Mouse (Mus musculus) layer of hippocampus, postnatal 25 days (tissue): ENCODE results near the gene Thop1. TPM values are rescaled to one million over a fixed set of nuclear protein-coding genes. Genes with fewer than 3 reads are reported as not detected.
"Not testable (repeated sequence)": the region's sequence is repeated elsewhere in the genome, so short reads cannot be mapped to it uniquely, and the experiment has no call there.

Experiments
- DNase-seq, 2 experiments: peaks; one replicate each; pipeline ENCODE4 v3.0.0; 2022; ENCODE audit warnings: mixed read lengths in 2 of 2, low spot score in 1 of 2; ENCODE audit errors: extremely low spot score in 1 of 2
- total RNA-seq, 2 experiments: library from RNA; stranded (reverse); gene quantifications; 2 replicates each; pipeline ENCODE4 v1.2.3; 2021

The Thop1 gene
- total RNA-seq, 2 experiments from 2014 or later: 51.3 to 54.6 TPM

DNA sequence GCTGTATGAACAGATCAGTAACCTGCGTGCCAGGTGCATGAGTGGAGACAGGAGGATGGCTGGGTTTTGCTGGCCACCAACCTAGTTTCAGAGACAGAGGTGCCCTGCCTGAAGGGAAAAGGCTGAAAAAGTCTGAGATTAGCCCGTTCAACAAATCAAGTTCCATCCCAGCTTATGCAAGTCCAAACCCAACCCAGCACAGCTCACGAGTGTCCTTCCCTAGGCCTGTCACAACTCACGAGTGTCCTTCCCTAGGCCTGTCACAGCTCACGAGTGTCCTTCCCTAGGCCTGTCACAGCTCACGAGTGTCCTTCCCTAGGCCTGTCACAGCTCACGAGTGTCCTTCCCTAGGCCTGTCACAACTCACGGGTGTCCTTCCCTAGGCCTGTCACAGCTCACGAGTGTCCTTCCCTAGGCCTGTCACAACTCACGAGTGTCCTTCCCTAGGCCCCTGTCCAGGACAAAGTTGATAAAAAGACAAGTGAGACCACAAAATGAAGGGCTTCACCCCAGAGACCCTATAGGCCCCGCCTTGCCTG lies 14.0 kb upstream of the Thop1 start:
- DNase-seq: not testable (repeated sequence)

DNA sequence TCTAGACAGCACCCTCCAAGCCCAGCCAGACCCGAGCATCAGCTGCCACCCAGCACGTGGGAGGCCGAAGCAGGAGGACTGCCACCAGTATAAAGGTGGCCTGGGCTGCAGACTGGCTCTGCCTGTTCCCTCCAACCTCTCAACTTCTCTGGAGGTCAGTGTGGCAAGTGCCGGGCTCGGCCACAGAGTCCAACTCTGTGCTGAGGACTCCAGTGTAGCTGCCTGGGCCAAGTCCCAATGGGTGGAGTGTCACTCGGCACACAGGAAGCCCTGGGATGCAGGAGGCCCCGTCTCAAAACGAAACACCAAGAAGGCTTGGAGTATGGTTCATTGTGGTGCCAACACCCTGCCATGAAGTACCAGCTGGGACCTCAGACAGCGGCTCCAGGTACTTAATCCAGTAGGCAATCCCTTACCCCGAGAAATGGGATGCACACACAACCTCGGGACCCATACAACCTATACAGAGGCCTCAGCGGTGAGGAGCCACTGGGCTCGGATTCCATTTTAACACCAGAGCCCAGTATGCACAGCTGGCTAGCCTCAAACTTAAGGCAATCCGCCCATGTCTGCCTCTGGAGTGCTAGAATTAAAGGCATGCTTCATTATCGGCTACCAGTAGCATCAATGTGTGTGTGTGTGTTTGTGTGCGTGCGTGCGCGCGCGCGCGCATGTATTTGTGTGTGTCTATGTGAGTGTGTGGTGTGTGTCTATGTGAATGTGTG lies 12.3 kb upstream of the Thop1 start:
- DNase-seq: no peak

DNA sequence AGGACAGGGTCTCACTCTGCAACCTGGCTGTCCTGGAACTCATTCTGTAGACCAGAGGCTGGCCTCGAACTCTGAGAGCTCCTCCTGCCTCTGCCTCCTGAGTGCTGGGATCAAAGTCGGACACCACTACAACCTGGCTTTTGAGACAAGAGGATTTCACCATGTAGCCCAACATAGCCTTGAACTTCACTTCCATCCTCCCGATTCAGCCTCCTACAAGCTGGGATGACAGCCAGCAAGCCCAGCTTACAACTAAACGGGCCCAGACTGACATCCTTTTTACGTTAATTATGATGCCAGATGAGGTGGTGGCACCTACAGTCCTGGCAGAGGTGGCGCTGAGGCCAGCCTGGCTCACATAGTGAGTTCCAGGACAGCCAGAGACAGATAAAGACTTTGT lies 10.9 kb upstream of the Thop1 start:
- DNase-seq: no peak

DNA sequence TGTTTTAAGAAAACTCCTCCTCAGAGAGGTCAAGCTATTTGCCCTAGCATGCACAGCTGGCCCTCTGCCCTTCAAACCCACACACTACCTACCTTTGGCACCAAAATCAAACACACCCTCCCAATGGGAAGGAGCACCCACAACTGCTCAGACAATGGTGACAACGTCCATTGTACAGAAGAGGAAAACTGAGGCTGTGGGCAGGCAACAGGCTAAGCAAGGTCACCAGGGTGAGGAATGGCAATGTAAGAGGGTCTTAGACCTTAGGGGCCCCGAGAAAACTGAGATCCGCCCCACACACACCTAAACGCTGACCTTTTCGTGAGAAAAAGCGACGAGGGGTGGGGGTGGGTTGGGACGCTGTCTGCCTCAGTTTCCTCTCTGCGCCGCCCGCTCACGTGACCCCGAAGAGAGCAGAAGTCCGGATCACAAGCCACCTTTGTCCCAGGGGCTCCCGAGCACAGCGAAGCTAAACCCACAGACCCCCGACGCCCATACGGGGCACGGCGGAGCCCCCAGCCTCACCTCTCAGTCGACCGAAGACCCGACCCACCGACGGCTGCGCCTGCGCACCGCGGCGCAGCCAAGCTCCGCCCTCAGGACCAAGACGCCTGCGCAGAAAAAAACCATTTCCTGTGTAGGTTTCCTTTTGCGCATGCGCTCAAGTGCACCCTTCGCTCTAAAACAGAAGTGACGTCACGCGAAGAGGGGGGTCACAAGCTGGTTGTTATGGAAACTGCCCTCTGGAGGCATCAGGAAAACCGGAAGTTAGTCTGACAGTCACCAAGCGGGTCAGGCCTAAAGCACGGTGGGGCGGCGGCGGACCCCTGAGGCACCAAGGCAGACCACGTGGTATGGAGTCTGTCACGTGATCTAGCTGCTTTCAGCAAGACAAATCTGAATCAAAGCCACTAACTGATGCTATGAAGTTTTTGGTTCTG lies 10.0 kb upstream of the Thop1 start, which contains the start of gene Sgta:
Gene Sgta (minus strand): TSS at position 579 of the 941 bp plus-strand sequence.
- DNase-seq: peak; percentile 95

DNA sequence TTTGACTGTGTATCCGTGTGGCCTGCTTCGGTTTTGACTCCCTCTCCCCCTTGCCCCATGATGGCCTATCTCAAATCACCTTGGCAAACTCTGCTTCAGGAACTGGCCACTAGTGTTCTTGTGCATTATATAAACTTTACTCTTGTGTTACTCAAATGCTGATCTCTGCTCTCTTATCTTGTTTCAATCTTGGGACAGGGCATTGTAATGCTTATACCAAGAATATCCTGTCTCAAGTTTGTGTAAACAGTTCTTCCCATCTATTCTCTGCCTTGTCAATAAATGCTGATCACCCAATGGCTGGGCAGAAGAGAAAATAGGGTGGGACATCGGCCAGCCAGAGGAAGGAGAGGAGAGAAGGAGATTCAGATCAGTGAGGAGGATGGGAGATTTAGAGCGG lies 7.1 kb upstream of the Thop1 start:
- DNase-seq: no peak

DNA sequence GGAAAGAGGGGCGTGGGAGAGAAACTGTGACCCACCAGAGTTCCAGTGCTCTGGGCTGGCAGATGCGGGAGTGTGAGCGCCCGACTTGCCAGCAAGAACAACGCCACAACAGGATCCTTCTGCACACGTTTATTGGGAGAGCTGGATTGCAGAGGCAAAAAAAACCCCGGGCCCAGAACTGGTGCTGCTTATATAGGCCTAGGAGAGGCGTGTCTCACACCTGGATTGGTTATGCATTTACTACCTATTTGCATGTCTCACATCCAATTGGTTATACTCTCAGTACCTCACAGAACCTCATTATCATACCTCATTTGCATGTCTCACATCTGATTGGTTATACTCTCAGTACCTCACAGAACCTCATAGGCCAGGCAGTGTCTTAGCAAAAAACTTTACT lies 5.3 kb upstream of the Thop1 start:
- not testable (repeated sequence) for DNase-seq

DNA sequence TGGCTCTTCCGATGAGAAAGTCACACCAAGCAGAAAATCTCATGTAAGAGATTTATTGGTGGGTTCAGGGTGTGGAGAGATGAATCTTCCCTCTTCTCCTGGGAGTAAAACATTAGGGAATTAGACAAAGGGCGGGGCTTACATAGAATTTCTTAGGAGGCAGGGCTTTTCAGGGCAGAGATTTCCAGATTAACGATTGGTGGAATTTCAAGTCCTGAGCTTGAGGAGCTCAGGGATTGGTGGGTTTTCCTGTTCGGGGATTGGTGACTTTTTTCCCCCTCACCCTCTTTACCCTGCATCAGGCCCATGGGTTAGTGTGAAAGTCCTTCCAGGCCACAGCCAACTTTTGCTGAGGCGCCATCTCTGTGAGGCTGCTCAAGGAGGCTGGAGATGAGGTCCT lies 1.1 kb upstream of the Thop1 start:
- no peak for DNase-seq

DNA sequence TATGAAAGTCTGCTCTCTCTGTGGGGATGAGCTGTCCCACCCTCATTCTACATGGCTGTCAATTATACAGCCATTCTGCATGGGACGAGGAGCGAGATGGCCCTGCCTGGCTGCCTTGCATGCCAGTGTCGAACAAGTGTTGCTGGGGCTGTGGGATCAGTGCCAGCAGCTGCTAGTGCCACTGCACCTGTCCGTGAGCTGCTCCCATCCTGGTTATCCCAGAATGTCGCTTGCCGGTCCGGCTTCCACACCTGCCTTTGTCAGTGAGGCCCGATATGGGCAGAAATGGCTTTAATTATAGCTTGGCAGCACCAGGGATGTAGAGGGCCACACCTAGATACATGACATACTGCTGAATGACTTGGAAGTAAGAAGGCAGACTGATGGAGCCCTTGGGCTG lies 2.5 kb downstream of the Thop1 start:
- no peak for DNase-seq

DNA sequence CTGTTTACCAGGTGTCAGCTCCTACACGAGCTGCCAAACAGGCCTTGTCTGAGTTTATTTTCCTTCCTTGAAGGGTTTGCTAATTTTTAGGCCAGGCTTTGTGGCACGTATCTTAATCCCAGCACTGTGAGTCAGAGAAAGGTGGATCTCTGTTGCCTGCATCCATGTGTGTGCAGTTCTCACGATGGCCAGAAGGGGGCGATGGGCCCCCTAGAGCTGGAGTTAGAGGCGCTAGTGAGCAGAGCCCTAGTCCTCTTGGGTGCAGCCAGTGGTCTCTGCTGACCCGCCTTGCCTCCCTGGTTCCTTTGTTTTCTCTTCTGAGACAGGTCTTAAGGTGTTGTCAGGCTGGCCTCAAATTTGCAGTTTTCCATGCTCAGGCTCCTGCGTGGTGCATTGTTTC lies 3.6 kb downstream of the Thop1 start:
- no peak for DNase-seq

DNA sequence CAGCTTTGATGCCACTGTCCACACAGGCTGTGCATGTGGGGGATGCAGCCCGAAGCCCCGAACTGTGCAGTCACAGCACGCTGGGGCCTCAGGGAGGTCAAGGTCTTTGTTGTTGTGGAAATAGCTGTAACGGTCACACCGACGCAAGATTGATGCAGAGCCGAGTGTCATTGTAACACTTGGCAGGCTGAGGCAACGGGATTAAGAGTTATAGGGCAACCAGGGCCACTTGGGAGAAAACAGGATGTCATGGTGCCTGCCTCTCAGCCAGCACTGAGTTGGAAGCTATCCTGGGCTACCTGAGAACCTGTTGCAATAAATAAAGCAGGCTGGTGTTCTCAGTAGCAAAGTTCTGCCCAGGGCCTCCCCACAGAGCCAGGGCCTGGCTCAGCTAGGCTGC lies 5.9 kb downstream of the Thop1 start:
- DNase-seq: no peak

DNA sequence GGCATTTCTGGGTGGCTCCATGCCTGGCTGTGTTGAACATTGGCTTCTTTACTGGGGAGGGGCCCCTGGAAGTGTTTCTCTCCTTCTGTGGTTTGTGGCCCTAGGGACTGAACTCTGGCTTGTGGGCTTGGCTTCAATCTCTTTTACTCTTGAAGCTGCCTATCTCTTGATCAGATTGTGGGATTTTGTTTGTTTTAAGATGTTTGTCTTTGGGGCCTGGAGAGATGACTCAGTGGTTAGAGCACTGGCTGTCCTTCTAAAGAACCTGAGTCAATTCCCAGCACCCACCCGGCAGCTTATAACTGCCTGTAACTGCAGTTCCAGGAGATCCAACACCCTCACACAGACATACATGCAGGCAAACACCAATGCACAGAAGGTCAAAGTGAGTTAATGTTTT lies 6.5 kb downstream of the Thop1 start:
- no peak for DNase-seq

DNA sequence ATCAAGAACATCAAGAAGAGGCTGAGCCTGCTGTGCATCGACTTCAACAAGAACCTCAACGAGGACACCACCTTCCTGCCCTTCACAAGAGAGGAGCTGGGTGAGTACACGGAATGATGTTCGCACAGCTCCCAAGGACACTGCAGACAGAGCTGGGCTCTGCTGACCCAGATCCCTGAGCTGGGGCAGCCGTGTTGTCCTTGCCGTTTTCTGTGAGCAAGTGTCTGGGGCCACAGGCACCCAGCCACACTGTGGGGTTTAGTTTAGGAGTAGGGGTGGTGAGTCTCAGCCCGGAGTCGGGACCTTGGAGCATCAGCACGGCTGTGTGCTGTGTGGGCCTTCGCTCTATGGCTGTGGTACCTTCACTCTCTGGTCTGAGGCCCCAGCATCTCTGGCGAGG lies 8.1 kb downstream of the Thop1 start:
- DNase-seq: no peak

DNA sequence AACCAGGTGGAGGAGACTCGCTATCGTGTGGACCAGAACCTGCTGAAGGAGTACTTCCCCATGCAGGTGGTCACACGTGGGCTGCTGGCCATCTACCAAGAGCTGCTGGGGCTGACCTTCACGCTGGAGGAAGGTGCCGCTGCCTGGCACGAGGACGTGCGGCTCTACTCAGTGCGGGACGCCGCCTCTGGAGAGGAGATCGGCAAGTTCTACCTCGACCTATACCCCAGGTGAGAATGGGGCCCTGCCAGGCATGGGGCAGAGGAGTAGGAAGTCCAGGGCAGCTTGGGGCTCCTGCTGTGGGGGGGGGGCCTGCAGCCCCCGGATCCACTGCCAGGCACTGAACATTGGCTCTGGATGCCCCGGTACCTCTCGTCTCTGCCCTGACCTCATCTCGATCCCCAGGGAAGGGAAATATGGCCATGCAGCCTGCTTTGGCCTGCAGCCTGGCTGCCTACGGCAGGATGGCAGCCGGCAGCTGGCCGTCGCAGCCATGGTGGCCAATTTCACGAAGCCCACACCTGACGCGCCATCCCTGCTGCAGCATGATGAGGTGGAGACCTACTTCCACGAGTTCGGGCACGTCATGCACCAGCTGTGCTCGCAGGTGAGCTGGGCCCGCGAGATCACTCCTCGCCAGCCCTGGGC lies 10.3 kb downstream of the Thop1 start:
- no peak for DNase-seq

DNA sequence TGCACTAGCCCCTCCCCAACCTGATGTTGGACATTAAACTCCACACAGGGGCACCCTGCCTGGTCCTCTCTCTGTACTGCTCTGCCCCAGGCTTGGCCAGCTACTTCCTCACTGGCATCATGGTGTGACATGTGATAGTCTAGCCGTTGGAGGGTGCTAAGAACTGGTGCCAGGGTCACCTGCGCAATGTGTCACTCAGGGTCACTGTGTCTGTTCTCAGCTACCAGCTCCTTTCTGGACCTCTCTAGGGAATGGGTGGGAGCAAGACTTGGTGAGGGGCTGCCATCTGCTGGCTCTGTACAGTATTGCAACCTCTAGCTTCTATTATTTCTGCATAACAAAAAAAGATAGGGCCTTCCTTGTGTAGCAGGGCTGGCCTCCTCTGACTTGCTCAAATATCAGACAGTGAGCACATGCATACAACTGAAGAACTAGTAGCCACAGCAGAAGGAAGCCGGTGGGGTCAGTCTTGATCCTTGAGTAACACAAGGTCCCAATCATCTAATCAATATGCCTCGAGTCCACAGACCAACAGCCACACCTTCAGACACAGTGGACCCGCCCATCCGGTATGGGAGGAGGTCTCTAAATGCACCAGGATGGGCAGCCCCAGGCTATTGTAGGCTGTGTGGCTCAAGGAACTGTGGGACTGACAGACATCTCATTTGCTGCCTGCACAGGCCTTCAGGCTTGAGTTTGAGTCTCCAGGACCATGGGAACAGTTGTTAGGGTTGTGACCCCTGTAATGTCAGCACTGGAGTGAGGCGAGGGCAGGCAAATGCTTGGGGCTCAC lies 12.5 kb downstream of the Thop1 start:
- peak; percentile 65 to 84 for DNase-seq

DNA sequence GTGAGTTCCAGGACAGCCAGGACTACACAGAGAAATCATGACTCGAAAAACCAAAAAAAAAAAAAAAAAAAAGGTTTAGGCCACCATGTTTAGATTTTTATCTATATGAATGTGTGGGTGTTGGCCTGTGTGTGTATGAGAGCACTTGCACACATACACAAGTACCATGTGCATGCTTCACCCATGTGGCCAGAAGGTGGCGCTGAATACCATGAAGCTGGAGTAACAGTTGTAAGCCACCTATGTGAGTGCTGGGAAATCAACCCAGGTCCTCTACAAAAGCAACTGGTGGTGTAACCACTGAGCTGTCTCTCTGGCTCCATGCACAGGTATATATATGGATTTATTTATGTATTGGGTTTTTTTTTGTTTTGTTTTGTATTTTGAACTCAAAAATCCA lies 17.2 kb downstream of the Thop1 start:
- no peak for DNase-seq

DNA sequence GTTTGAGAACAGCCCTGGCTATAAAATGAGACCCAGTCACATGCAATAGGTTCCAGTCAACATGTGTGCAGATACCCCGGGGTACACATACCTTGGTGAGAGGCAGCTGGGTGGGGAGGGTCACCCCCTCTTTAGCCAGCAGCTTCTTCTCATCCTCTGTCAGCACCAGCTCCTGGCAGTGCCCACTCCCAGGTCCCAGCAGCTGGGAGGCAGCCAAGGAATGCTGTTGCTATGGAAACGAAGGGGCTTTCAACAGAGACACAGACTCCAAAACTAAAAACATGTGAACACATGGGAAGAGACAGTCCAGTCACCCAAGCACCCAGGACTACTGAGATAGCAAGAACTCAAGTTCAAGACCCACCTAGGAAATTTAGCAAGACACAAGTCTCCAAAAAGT lies 19.4 kb downstream of the Thop1 start:
- no peak for DNase-seq

DNA sequence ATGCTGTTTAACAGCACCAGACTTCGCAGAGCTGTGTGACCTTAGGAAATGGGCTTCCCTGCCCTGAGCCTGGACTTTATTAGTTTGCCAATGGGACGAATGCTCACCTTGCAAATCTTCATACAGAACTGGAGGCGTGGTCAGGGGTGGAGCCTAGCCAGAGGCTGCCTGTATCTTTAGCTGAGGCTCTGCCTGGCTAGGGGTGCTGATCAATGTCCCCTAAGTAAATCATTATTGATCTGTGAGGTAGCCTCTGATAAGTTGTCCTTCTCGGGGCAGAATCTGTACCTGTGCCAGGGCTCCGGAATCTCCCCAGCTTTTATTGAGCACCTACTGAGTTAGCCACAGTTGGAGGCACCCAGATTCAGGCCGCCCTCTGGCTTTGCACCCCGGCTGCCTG lies 20.8 kb downstream of the Thop1 start:
- no peak for DNase-seq

DNA sequence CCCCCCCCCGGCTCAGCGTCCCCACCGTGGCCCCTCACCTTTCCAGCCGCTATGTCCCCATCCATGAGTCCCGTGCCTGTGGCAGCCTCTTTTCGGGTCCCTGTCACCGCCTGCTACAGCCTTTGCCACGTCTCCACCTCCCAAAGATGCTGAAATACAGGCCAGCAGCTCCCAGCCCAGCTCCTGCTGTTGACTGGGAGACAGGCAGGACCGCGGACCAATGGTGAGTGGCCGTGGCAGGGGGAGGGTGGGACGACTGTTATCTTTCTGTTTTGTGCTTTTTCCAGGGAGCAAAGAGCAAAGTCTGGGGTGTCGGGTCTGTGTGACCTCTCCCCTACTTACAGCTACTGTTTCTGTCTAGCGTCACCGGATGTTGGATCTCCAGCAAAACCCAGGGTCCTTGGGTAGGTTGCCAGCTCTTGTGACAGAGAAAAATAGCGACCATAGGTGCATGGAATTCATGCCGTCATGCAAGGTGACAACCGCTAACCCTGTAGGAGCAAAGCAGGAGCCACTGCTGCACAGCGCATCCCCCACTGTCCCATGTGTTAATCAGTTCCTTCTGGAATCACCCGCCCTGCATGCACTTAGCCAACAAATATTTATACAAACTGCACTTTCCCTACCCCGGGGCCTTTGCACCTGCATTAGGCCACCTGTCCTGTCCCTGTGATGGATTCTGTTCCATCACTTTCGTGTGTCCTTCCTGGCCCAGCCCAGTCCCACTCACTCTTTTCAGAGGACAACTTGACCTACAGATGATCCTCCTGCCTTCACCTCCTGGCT lies 22.8 kb downstream of the Thop1 start:
- peak in 1 of 2 experiments; percentile 38 for DNase-seq

DNA sequence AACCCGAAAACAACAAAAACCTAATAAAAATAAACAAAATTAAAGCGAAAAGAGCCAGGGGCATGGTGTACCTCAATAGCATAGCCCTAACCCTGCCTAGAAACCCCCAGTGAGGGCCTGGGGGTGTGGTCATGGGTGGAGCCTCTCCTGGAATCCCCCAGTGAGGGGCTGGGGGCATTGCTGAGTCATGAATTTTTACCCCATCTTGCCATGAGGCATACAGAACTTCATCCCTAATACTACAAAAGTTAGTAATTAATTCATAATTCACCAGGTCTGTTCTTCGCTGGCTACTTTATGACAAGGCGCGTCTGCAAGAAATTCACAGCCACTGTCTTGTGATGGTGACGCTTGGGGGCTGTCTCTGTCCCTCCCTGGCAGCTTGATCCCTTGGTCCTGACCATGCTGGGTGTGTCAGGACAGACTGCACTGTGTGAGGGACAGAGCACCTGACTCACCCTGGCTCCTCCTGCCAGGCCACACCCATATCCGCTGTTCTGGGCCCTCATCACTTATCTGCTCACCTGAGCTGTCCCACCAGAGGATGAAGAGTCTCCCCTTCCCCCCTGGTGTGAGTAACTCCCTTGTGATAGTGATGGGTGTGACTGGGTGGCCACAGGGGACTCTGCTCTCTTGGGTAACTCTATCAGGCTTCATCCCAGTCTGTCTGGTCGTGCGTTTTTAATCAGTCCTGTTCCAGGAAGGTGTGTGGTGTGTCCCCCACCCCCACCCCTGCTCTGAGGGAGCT lies 25.3 kb downstream of the Thop1 start:
- no peak for DNase-seq
